8 mouse cellular contexts compared by ENCODE assay signal in the genomic region with DNA sequence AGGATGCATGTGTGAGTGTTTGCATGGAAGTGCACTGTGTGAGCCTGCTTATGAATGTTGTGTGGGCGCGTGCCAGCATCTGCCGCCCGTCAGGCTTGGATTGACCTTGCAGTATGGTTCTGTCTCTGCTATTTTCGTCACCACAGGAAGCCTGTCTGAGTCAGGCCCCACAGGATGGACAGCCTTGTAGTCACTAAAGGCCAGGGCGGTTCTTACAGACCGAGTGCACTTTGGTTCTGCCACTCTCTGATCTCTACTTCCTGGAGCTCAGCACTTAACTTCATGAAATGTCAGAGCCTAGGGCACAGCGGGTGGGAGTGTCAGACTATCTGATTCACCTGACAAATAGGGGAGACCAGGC. TPM values are rescaled to one million over a fixed set of nuclear protein-coding genes. Genes with fewer than 3 reads are reported as not detected.
A peak's percentile ranks its signal among the peaks of the same experiment; 100 is the strongest.
DNase-seq lines count a peak whose midpoint lies in the region; ATAC-seq lines count a peak whose summit lies in the region.

No protein-coding gene starts in this region.

- H3K4me2 ChIP-seq in embryonic facial prominence, embryonic 15.5 days (replicated peaks): peak overlapping the region; percentile 25; the same call in 1 of the 2 replicates

- peaks cover 27% of the 10 kb centered on the region for H3K4me1 ChIP-seq in embryonic facial prominence, embryonic 15.5 days

- no peaks in the 10 kb centered on the region for H3K27me3 ChIP-seq in embryonic facial prominence, embryonic 15.5 days

- 23% methylated on average over 8 of the region's 8 CpGs for WGBS in embryonic facial prominence, embryonic 15.5 days

- no peak for ATAC-seq in embryonic facial prominence, embryonic 15.5 days (ENCODE audit: insufficient number of reproducible peaks, low FRiP score, low TSS enrichment, low read depth)
- ATAC-seq in megakaryocyte, adult 5-6 weeks (ENCODE audit: poor library complexity, severe bottlenecking): peak; percentile 39

- H3K9ac ChIP-seq in embryonic facial prominence, embryonic 15.5 days: no peak overlapping the region

- no peaks in the 10 kb centered on the region for H3K9me3 ChIP-seq in embryonic facial prominence, embryonic 15.5 days (replicated peaks)

- no peak overlapping the region for H3K4me3 ChIP-seq in embryonic facial prominence, embryonic 15.5 days (replicated peaks)

- H3K36me3 ChIP-seq in embryonic facial prominence, embryonic 15.5 days: no peaks in the 10 kb centered on the region

- DNase-seq in cerebellum, adult 18-20 months: peak; percentile 39 to 48
- DNase-seq in cerebellum, postnatal 4 days (ENCODE audit: low spot score in 2 of 2): no peak
- peak; percentile 43 for DNase-seq in T-cell, adult 2 months (ENCODE audit: low spot score)
- peak; percentile 65 for DNase-seq in heart, postnatal 4 days
- peak; percentile 52 to 69 for DNase-seq in kidney, postnatal 4 days
- peak; percentile 26 for DNase-seq in thymus, postnatal 25 days

- H3K27ac ChIP-seq in embryonic facial prominence, embryonic 15.5 days (replicated peaks): peak overlapping the region; percentile 93

RNA-seq across cellular contexts. Expression of a gene that starts 0.4 kb away (rescaled TPM):
- 7.5 and 8.9 TPM in 2 replicates for polyA plus RNA-seq in embryonic facial prominence, embryonic 15.5 days (2015; fragmentation: Nextera tagmentation; extraction: Ambion mirVana)
- total RNA-seq in heart, postnatal 4 days (2021): 1 to 10 TPM; 3.7 to 3.8 TPM
- 0.80 and 1.3 TPM in 2 replicates for total RNA-seq in megakaryocyte, adult 5-6 weeks (2015)
- 0.95 and 0.98 TPM in 2 replicates for total RNA-seq in megakaryocyte, adult 5-6 weeks (2017)

RNA-seq across cellular contexts. Expression of a gene that starts 54.6 kb away (rescaled TPM):
- 1.5 and 2.3 TPM in 2 replicates for polyA plus RNA-seq in embryonic facial prominence, embryonic 15.5 days (2015; fragmentation: Nextera tagmentation; extraction: Ambion mirVana)
- under 1 TPM; 0.43 to 0.52 TPM for total RNA-seq in heart, postnatal 4 days (2021)
- total RNA-seq in megakaryocyte, adult 5-6 weeks (2015): not detected in 2 replicates
- total RNA-seq in megakaryocyte, adult 5-6 weeks (2017): not detected in 2 replicates

Comparison
In these comparisons a context has a peak if more than half of its experiments do, and no peak if none do; other contexts are left out.
1. DNase-seq: peak in cerebellum, adult 18-20 months (2 of 2), T-cell, adult 2 months (single experiment), heart, postnatal 4 days (single experiment), kidney, postnatal 4 days (2 of 2) and thymus, postnatal 25 days (single experiment); none in cerebellum, postnatal 4 days (0 of 2).